Mouse (Mus musculus) testis, adult 2 months (tissue): Measurements from ENCODE around the gene Slc24a3. TPM values are rescaled to one million over a fixed set of nuclear protein-coding genes. Genes with fewer than 3 reads are reported as not detected.

Source experiments
- H3K27ac ChIP-seq: fragments of 200-500 bp; 2 replicates; pipeline ENCODE4 v1.5.1; 2012; ENCODE audit warnings: low read depth, low read length; ENCODE audit not compliant: control insufficient read depth, insufficient read depth
- H3K27me3 ChIP-seq: fragments of 200-500 bp; 2 replicates; pipeline ENCODE4 v1.6.1; 2012; ENCODE audit warnings: mild to moderate bottlenecking, low read length, moderate library complexity; ENCODE audit not compliant: control insufficient read depth, insufficient read depth
- H3K36me3 ChIP-seq: fragments of 200-500 bp; 2 replicates; pipeline ENCODE4 v1.6.1; 2012; ENCODE audit warnings: mild to moderate bottlenecking, low read length; ENCODE audit not compliant: control insufficient read depth, insufficient read depth
- H3K4me1 ChIP-seq: fragments of 200-500 bp; 2 replicates; pipeline ENCODE4 v1.6.1; 2012; ENCODE audit warnings: low read length; ENCODE audit not compliant: control insufficient read depth, insufficient read depth
- H3K4me3 ChIP-seq: fragments of 200-500 bp; 2 replicates; pipeline ENCODE4 v1.5.1; 2012; ENCODE audit warnings: low read depth, mild to moderate bottlenecking, low read length, moderate library complexity, mixed read lengths; ENCODE audit not compliant: control insufficient read depth
- CTCF ChIP-seq: fragments of 200-500 bp; IDR thresholded peaks from 2 replicates; pipeline ENCODE4 v1.5.1; 2012; ENCODE audit warnings: low read depth, mild to moderate bottlenecking, inconsistent platforms, low read length, moderate library complexity; ENCODE audit not compliant: control insufficient read depth, insufficient read depth, insufficient replicate concordance
- POLR2A ChIP-seq: fragments of 200-500 bp; IDR thresholded peaks from 2 replicates; pipeline ENCODE4 v1.6.1; 2012; ENCODE audit warnings: low read depth, mild to moderate bottlenecking, inconsistent platforms, low read length, moderate library complexity; ENCODE audit not compliant: control insufficient read depth
- polyA plus RNA-seq: library from polyadenylated mRNA; depleted of rRNA; stranded (reverse); fragments of >200 nt; gene quantifications from 2 replicates; pipeline ENCODE4 v1.2.3, GENCODE M21; 2012

The Slc24a3 gene
- polyA plus RNA-seq, 1 experiment = 9.3 TPM

DNA sequence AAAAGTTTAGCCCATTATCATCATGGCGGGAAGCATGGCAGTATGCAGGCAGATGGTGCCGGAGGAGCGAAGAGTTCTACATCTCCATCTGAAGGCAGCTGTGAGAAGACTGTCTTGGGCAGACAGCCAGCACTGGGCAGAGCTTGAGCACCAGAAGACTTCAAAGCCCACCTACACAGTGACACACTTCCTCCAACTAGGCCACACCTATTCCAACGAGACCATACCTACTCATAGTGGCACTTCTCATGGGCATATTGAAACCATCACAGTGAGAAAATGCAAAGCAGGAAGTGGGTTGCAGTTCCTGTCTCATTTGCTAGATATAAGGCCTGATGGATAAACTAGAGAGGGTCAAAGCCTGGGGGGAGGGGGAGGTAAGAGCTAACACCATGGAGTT is 29.5 kb downstream of the Slc24a3 start:
- H3K27ac ChIP-seq = no peak overlapping the region
- H3K27me3 ChIP-seq = no peaks in the 10 kb centered on the region
- H3K36me3 ChIP-seq = no peaks in the 10 kb centered on the region
- H3K4me1 ChIP-seq = no peaks in the 10 kb centered on the region
- TF ChIP-seq POLR2A (no peak), CTCF (no peak)
- no peak overlapping the region for H3K4me3 ChIP-seq

DNA sequence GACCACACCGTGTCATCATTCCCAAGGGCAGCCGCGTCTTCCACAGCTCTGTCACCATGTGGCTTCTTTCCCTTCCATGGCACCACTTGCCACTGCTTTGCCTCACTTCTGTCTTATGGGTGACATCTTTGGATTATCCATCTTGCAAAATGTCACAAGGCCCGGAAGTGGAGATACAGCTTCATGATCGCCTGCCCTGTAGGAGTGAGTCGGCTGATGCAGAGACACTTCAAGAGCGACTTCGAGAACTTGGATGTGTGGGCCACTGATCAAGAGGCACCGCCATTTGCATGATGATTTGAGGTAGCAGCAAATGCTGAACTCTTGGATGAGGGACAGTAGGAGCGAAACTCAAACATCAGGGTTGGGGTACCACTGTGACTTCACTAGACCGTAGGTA is 46.0 kb downstream of the Slc24a3 start:
- TF ChIP-seq POLR2A (no peak), CTCF (no peak)
- Histone ChIP-seq H3K4me3 (no peak overlapping the region), H3K4me1 (no peaks in the 10 kb centered on the region), H3K36me3 (no peaks in the 10 kb centered on the region), H3K27me3 (no peaks in the 10 kb centered on the region), H3K27ac (no peak overlapping the region)

DNA sequence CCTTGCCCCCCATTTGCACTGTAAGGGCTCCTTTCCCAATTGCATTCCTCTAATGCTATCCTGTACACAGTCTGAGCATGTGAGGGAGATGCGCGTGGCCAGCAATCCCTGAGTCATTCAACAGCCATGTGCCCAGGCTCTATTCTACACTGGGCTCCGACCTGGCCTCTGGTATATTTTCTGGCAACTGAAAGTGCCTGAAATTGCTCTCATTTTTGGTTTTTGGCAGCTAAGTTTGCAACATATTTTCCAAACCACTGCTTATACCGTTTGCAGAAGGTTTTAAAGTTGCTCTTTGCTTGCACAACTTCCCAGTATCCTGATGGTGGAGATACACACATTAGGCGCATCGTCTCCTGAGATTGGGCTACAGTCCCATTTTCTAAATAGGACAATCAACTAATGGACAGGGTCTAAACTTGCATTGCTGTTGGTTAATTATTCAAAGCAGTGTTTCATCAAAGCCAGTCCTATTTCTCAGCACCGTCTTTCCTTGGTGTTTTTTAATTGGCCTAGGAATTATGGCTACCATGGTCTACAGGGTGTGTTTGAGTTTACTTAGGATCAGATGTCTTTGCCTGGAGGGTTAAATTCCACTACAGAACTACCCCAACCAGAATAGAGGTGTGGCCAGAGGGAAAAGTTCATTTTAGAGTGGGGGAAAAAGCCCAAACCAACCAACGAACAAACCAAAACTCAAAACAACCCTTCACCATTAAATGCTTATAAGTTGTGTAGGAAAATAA is 46.7 kb downstream of the Slc24a3 start:
- H3K36me3 ChIP-seq = no peaks in the 10 kb centered on the region
- no peak overlapping the region for H3K4me3 ChIP-seq
- no peaks in the 10 kb centered on the region for H3K4me1 ChIP-seq
- H3K27ac ChIP-seq = no peak overlapping the region
- no peak for TF ChIP-seq CTCF
- TF ChIP-seq POLR2A = no peak
- no peaks in the 10 kb centered on the region for H3K27me3 ChIP-seq

DNA sequence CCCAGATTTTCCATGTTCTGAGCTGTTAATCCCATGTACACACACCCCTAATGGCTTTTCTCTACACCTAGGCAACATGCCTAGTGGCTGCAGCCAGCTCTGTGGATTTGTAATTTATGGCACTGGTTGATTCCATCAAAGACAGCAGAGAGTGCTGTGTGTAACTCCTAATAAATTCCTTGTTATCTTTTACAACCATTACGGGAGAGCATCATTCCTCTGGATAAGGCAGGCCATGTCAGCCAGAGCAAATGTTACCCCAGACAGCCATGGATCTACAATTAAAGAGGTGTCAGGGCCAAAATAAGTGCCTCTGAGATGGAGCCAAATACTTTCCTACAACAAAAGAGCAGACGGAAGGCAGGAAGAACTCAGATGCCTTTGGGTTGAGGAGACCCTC is 49.0 kb downstream of the Slc24a3 start:
- Histone ChIP-seq H3K4me3 (no peak overlapping the region), H3K36me3 (no peaks in the 10 kb centered on the region), H3K4me1 (no peaks in the 10 kb centered on the region), H3K27ac (no peak overlapping the region), H3K27me3 (no peaks in the 10 kb centered on the region)
- TF ChIP-seq CTCF = no peak
- no peak for TF ChIP-seq POLR2A

DNA sequence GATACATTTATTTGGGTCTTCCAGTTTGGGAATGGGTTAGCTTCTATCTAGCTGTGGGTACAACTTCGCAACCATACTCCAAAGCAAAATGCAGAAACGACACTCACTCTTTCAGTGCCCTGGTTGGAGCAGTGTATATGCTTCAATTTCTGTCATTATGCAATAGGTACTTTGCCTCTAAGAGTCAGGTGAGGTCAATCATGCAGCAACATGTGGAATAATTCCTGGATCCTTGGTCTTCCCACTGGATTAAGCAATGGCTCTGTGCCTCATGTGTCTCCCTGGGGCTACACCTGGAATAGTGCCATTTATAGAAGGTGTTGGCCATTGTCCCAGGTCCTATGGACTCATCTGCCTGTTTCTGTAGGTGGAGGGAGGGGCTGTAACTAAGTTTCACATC is 49.9 kb downstream of the Slc24a3 start:
- no peak overlapping the region for H3K27ac ChIP-seq
- H3K36me3 ChIP-seq = no peaks in the 10 kb centered on the region
- no peak overlapping the region for H3K4me3 ChIP-seq
- TF ChIP-seq POLR2A = no peak
- TF ChIP-seq CTCF = no peak
- H3K4me1 ChIP-seq = no peaks in the 10 kb centered on the region
- no peaks in the 10 kb centered on the region for H3K27me3 ChIP-seq

DNA sequence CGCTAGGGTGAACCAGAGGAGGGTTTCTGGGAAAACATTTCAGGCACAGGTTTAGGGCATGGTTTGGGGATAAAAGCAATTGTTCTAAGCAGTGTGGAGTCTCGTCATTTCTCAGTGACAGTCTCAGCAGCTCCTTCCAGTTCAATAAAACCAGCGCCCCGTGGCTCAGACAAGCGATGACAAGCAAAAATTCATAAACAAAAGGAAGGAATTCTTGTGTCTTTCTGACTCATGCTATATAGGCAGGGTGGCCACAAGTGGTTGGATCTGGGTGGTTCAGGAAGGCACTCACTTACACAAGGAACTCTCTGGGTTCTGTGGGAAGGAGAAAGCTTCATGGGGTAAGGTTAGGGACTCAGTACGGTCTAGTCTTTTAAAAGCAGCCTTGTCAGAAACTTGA is 51.7 kb downstream of the Slc24a3 start:
- TF ChIP-seq CTCF (no peak), POLR2A (no peak)
- Histone ChIP-seq H3K27ac (no peak overlapping the region), H3K36me3 (no peaks in the 10 kb centered on the region)

DNA sequence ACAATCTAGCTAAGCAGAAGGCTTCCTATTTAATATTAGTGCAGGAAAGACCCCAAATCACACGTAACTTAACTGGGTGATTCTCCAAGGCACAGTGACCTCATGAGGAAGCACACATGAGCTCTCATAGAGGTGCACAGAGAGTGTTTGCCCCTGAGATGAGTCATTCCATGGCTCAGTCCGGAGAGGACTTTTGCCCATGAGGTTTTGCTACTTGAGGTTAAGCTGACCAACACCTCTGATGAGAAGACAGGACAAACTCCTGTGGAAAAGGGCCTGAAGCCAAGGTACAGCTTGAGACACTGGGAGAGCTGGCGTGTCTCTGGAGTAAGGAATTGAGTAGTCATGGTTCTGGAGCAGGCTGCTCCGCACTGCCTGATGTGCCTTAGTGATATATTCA is 56.1 kb downstream of the Slc24a3 start:
- TF ChIP-seq POLR2A = no peak
- no peak for TF ChIP-seq CTCF
- no peak overlapping the region for H3K27ac ChIP-seq
- no peaks in the 10 kb centered on the region for H3K4me1 ChIP-seq
- H3K4me3 ChIP-seq = no peak overlapping the region
- no peaks in the 10 kb centered on the region for H3K27me3 ChIP-seq
- no peaks in the 10 kb centered on the region for H3K36me3 ChIP-seq

More for the DNA sequence above, 51.7 kb downstream of the Slc24a3 start:
- Histone ChIP-seq H3K27me3 (no peaks in the 10 kb centered on the region), H3K4me1 (no peaks in the 10 kb centered on the region), H3K4me3 (no peak overlapping the region)
